Mouse (Mus musculus) forebrain, postnatal 0 days (tissue): ENCODE data around the gene Cttnbp2. TPM values are rescaled to one million over a fixed set of nuclear protein-coding genes. Genes with fewer than 3 reads are reported as not detected.

ENCODE experiments used
- ATAC-seq: fragments of 200-750 bp; cut with Nextera tagmentation; 2 replicates; pipeline ENCODE4 v1.8.0; 2017; ENCODE audit warnings: mild to moderate bottlenecking, moderate library complexity
- DNase-seq: peaks from one replicate; pipeline ENCODE4 v3.0.0-alpha.2; 2015
- H3K27ac ChIP-seq: fragments of 300-500 bp; sonication (generic); 2 replicates; pipeline ENCODE4 v1.5.1; 2014; ENCODE audit warnings: low read depth, mild to moderate bottlenecking, antibody characterized with exemption, low read length, moderate library complexity, mixed read lengths
- H3K27me3 ChIP-seq: fragments of 300-500 bp; sonication (generic); 2 replicates; pipeline ENCODE4 v1.6.1; 2014; ENCODE audit warnings: mild to moderate bottlenecking, low read length, mixed read lengths; ENCODE audit not compliant: insufficient read depth
- H3K36me3 ChIP-seq: fragments of 300-500 bp; sonication (generic); 2 replicates; pipeline ENCODE4 v1.6.1; 2014; ENCODE audit warnings: mild to moderate bottlenecking, moderate library complexity; ENCODE audit not compliant: insufficient read depth
- H3K4me1 ChIP-seq: fragments of 300-500 bp; sonication (generic); 2 replicates; pipeline ENCODE4 v1.6.1; 2014; ENCODE audit warnings: antibody characterized with exemption; ENCODE audit not compliant: insufficient read depth
- H3K4me2 ChIP-seq: fragments of 300-500 bp; sonication (generic); 2 replicates; pipeline ENCODE4 v1.6.1; 2014; ENCODE audit warnings: low read depth, mild to moderate bottlenecking, moderate library complexity
- H3K4me3 ChIP-seq: fragments of 300-500 bp; sonication (generic); 2 replicates; pipeline ENCODE4 v1.5.1; 2014; ENCODE audit warnings: low read depth, low read length, mixed read lengths
- H3K9ac ChIP-seq: fragments of 300-500 bp; sonication (generic); 2 replicates; pipeline ENCODE4 v1.6.1; 2014; ENCODE audit warnings: mild to moderate bottlenecking
- H3K9me3 ChIP-seq: fragments of 300-500 bp; sonication (generic); 2 replicates; pipeline ENCODE4 v1.6.1; 2016; ENCODE audit warnings: low read length
- CTCF ChIP-seq: sonication (generic); IDR thresholded peaks from 2 replicates; pipeline ENCODE4 v1.5.1; 2016; ENCODE audit warnings: antibody characterized with exemption, control low read depth, low read depth
- WGBS: fragments of 180-500 bp; shearing (Covaris S2); extraction: QIAGEN DNeasy Blood & Tissue Kit; methylation state at CpG from one replicate; pipeline ENCODE4 v1.1.7; 2014; 5-methylcytosine and 5-hydroxymethylcytosine counted together
- polyA plus RNA-seq: library from polyadenylated mRNA; unstranded; fragments of >200 nt; fragmentation: Nextera tagmentation; extraction: Ambion mirVana; gene quantifications from 2 replicates; pipeline ENCODE4 v1.2.1, GENCODE M21; 2015
- total RNA-seq: library from RNA; depleted of rRNA; stranded (reverse); fragments of >200 nt; gene quantifications from 2 replicates; pipeline ENCODE4 v1.2.3, GENCODE M21; 2014

Cttnbp2 gene
- total and polyA plus RNA-seq, 2 experiments from 2014 or later, result 43.5 to 45.6 TPM

DNA sequence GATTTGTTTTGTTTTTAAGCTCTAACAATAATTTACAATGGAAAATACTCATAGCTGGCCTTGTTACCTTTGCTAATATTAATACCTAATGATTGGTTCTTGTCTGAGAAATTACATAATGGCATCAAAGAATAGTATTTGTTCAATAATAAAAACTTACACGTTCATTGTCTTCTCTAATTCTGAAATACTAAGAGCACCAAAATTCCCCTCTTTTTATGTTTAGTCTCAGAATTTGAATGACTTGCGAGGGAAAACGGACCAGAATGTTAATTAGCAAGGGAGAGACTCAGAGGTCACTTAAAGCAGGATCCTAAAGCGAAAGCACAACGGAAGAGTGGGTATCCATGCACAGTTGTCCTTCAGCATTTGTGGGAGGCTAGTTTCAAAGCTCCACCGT is 91.5 kb downstream of the Cttnbp2 start:
- Histone ChIP-seq H3K27ac (no peak overlapping the region), H3K4me3 (no peak overlapping the region), H3K9me3 (no peaks in the 10 kb centered on the region), H3K36me3 (peaks cover 18% of the 10 kb centered on the region), H3K4me2 (no peak overlapping the region), H3K27me3 (no peaks in the 10 kb centered on the region), H3K4me1 (no peaks in the 10 kb centered on the region), H3K9ac (no peak overlapping the region)
- no peak for ATAC-seq
- DNase-seq, result no peak
- TF ChIP-seq CTCF, result no peak
- WGBS, result 57% methylated on average over 6 of the region's 6 CpGs

DNA sequence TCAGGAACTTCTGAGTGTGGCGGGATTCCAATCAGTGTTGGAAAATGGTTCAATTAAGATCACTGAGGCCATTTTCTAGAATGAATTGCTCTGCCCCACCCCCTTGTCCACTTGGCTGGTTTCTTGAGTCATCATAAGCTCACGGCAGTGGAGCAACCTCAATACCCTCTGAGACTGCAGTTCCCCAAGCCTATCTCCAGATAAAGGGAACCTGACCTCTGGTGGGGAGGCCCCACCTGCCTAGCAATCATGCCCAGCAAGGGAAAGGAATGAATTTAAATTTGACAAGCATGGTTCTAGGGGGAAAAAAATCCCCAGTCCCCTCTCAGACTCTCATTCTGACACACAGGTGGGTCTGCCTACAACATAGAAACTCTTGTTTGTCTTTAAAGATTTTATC is 93.1 kb downstream of the Cttnbp2 start:
- Histone ChIP-seq H3K9ac (no peak overlapping the region), H3K4me3 (no peak overlapping the region), H3K4me1 (no peaks in the 10 kb centered on the region), H3K9me3 (no peaks in the 10 kb centered on the region), H3K27ac (no peak overlapping the region), H3K4me2 (no peak overlapping the region), H3K36me3 (peaks cover 17% of the 10 kb centered on the region), H3K27me3 (no peaks in the 10 kb centered on the region)
- no peak for TF ChIP-seq CTCF
- ATAC-seq (no peak), DNase-seq (no peak)
- WGBS, result 43% methylated on average over 2 of the region's 2 CpGs

DNA sequence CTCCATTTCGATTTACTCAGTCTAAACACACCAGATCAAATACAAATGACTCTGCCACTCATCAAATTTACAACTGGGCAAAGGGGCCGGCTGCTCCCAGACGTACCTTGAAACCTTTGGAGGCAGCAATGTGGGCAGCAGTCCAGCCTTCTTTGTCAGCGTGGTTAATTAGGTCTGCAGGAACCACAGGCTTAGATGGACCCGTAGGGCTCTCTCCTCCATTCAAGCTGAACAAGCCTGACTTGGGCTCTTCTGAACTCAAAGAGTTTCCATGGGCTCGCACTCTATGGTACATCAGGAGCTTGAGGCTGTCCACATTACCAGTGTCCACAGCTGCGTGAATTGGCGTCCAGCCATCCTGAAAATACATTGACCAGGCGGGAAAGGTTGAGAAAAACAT is 94.0 kb downstream of the Cttnbp2 start:
- Histone ChIP-seq H3K9me3 (no peaks in the 10 kb centered on the region), H3K4me1 (no peaks in the 10 kb centered on the region), H3K27me3 (no peaks in the 10 kb centered on the region), H3K27ac (no peak overlapping the region), H3K9ac (no peak overlapping the region), H3K4me2 (no peak overlapping the region), H3K36me3 (peaks cover 17% of the 10 kb centered on the region), H3K4me3 (no peak overlapping the region)
- no peak for TF ChIP-seq CTCF
- 30% methylated on average over 9 of the region's 9 CpGs for WGBS
- no peak for ATAC-seq
- DNase-seq, result no peak

DNA sequence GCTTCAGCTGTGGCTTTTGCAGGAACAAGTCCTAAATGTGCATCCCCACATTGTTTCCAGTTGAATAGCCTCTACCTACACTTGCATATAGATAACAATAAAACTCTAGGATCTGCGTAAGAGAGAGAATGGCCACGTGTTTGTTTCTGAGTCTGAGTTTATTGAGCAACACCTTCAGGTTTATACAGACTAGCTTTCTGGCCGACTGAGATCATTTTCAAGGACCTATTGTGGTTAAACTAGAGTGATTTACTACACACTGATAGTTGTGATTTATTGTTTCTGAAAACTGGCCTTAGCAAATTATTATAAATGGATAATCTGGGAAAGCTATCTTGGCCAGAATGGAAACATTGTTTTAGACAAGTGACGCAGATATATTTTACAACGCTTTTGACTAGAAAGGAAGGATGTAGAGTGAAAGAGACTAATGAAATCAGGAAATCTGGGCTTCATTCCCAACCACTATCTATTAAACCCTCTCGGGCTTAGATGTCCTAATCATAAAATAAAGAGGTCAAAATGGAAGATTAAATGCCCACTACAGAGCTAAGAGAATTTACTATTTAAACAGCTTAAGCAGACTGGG is 96.7 kb downstream of the Cttnbp2 start:
- no peak for TF ChIP-seq CTCF
- Histone ChIP-seq H3K4me2 (no peak overlapping the region), H3K36me3 (peaks cover 35% of the 10 kb centered on the region), H3K9ac (no peak overlapping the region), H3K27ac (no peak overlapping the region), H3K9me3 (no peaks in the 10 kb centered on the region), H3K27me3 (no peaks in the 10 kb centered on the region), H3K4me1 (no peaks in the 10 kb centered on the region), H3K4me3 (no peak overlapping the region)
- ATAC-seq (no peak), DNase-seq (no peak)
- 65% methylated on average over 6 of the region's 6 CpGs for WGBS

DNA sequence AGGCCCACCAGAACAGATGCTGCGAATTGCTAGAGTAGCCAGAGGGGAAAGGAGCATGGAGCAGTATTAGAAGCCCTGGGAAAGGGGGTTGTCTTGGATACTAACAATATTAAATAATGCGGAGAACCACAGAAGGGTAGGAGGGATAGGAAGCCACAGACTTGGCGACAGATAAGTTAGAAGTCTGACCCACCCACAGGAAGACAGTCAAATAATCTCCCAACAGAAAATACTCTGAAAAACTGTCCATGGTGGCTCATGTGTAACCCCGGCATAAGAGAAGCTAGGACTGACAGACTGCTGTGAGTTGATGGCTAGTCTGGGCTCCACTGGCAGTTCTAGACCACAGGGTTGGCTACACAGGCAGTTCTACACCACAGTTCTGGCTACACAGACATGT is 98.7 kb downstream of the Cttnbp2 start:
- Histone ChIP-seq H3K27me3 (no peaks in the 10 kb centered on the region), H3K9me3 (no peaks in the 10 kb centered on the region), H3K4me1 (no peaks in the 10 kb centered on the region), H3K36me3 (peaks cover 43% of the 10 kb centered on the region), H3K27ac (no peak overlapping the region), H3K4me3 (no peak overlapping the region), H3K9ac (no peak overlapping the region), H3K4me2 (no peak overlapping the region)
- WGBS, result 85% methylated on average over 4 of the region's 4 CpGs
- no peak for DNase-seq
- TF ChIP-seq CTCF, result no peak
- ATAC-seq, result no peak

DNA sequence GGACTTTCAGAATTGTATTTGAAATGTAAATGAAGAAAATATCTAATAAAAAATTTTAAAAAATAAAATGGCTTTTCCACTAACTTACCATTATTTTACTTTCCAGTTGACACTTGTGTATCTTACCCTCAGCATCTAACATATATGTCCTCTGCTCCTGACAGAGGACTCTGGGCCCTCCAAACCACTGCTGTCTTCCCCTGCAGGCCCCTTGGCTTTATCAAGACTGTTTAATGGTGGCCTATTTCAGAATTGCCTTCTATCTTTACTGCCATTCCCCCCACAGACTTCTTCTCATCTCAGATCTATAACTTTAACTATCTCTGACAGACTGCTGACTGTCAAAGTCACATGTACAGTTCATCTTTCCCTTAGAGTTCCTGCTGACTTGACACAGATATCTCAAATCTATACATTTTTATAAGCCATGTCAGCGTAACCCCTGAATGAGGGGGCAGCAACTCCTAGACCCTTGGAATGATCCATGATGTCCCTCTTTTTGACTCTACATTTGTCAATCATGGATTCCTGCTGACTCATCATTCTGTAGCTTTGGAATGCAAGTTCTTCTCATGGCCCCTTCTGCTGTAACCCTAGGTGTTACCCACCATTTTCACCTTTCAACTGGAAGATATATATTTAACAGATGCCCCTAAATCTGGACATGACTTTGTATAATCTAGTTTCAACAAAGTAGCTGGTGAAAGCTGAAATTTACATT is 103.0 kb downstream of the Cttnbp2 start:
- no peak overlapping the region for H3K27ac ChIP-seq
- no peak overlapping the region for H3K9ac ChIP-seq
- ATAC-seq (no peak), DNase-seq (no peak)
- TF ChIP-seq CTCF, result no peak
- no peaks in the 10 kb centered on the region for H3K4me1 ChIP-seq
- H3K9me3 ChIP-seq, result no peaks in the 10 kb centered on the region
- H3K27me3 ChIP-seq, result no peaks in the 10 kb centered on the region
- peaks cover 33% of the 10 kb centered on the region for H3K36me3 ChIP-seq
- H3K4me2 ChIP-seq, result no peak overlapping the region
- 100% methylated on average over 1 of the region's 1 CpGs for WGBS
- no peak overlapping the region for H3K4me3 ChIP-seq

DNA sequence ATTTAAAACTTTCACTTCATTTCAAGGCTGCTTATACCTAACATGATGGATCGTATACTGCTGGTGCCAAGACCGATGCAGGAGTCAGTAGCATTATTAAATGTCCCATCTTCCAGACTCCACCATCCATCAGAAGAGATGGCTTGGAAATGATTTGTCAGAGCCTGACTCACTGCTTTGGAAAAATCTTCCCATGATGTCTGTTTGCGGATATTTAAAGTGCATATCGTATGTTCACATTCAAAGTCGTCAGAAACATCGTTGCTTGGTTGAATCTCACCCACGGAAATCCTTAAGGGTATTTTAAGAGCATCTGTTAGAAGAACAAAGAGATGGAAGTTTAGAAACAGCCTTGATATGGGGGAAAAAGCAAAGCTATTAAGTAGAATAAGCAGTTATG is 106.2 kb downstream of the Cttnbp2 start:
- no peak overlapping the region for H3K4me3 ChIP-seq
- peaks cover 43% of the 10 kb centered on the region for H3K36me3 ChIP-seq
- H3K9me3 ChIP-seq, result no peaks in the 10 kb centered on the region
- TF ChIP-seq CTCF, result no peak
- H3K27ac ChIP-seq, result no peak overlapping the region
- H3K9ac ChIP-seq, result no peak overlapping the region
- no peak for DNase-seq
- no peaks in the 10 kb centered on the region for H3K27me3 ChIP-seq
- 85% methylated on average over 7 of the region's 7 CpGs for WGBS
- H3K4me2 ChIP-seq, result no peak overlapping the region
- ATAC-seq, result no peak
- H3K4me1 ChIP-seq, result no peaks in the 10 kb centered on the region
